Mouse (Mus musculus): ENCODE results near the gene Kif1a.
A peak's percentile ranks its signal among the peaks of the same experiment; 100 is the strongest.

Gene Kif1a

GRCm38 (mm10) chr1:93092582-93092981, 9.2 kb downstream of the Kif1a start:
- DNase-seq: no peak

- DNase-seq: peak; percentile 48
Observed at GRCm38 (mm10) chr1:93085136-93085535, 16.6 kb downstream of the Kif1a start.

GRCm38 (mm10) chr1:93083420-93084285, 18.1 kb downstream of the Kif1a start:
- DNase-seq: peak; percentile 49

GRCm38 (mm10) chr1:93082121-93082520, 19.6 kb downstream of the Kif1a start:
- no peak for DNase-seq

- DNase-seq: peak; percentile 74
Observed at GRCm38 (mm10) chr1:93080930-93081589, 20.7 kb downstream of the Kif1a start.

GRCm38 (mm10) chr1:93079602-93080001, 22.1 kb downstream of the Kif1a start:
- peak; percentile 75 for DNase-seq

GRCm38 (mm10) chr1:93072279-93072865, 29.4 kb downstream of the Kif1a start:
- no peak for DNase-seq

GRCm38 (mm10) chr1:93071487-93071971, 30.2 kb downstream of the Kif1a start:
- DNase-seq: peak; percentile 64

- no peak for DNase-seq
Observed at GRCm38 (mm10) chr1:93070881-93071280, 30.9 kb downstream of the Kif1a start.

- no peak for DNase-seq
Observed at GRCm38 (mm10) chr1:93068553-93068952, 33.2 kb downstream of the Kif1a start.

GRCm38 (mm10) chr1:93065654-93066053, 36.1 kb downstream of the Kif1a start:
- DNase-seq: no peak

- DNase-seq: no peak
Observed at GRCm38 (mm10) chr1:93063694-93064093, 38.1 kb downstream of the Kif1a start.

- DNase-seq: no peak
Observed at GRCm38 (mm10) chr1:93051124-93051833, 50.5 kb downstream of the Kif1a start.

- no peak for DNase-seq
Observed at GRCm38 (mm10) chr1:93050071-93050470, 51.7 kb downstream of the Kif1a start.

- DNase-seq: no peak
Observed at GRCm38 (mm10) chr1:93046153-93046789, 55.5 kb downstream of the Kif1a start.

- DNase-seq: no peak
Observed at GRCm38 (mm10) chr1:93035981-93036380, 65.8 kb downstream of the Kif1a start.

GRCm38 (mm10) chr1:93033989-93034388, 67.8 kb downstream of the Kif1a start:
- DNase-seq: no peak

GRCm38 (mm10) chr1:93031199-93031598, 70.6 kb downstream of the Kif1a start:
- DNase-seq: peak; percentile 40

- no peak for DNase-seq
Observed at GRCm38 (mm10) chr1:93030060-93030459, 71.7 kb downstream of the Kif1a start.

- DNase-seq: no peak
Observed at GRCm38 (mm10) chr1:93029387-93029786, 72.4 kb downstream of the Kif1a start.

GRCm38 (mm10) chr1:93026600-93026999, 75.2 kb downstream of the Kif1a start:
- DNase-seq: no peak

- no peak for DNase-seq
Observed at GRCm38 (mm10) chr1:93020602-93021001, 81.1 kb downstream of the Kif1a start.
